Mouse (Mus musculus) kidney, adult 2 months (tissue): ENCODE data around the gene Dab2ip.

Source experiments
- CTCF ChIP-seq: fragments of 200-500 bp; conservative IDR thresholded peaks from 2 replicates; pipeline ENCODE4 v1.5.1; 2011; ENCODE audit warnings: low read depth, mild to moderate bottlenecking, control low read depth, low read length, moderate library complexity, mixed read lengths; ENCODE audit not compliant: insufficient read depth, insufficient read length
- POLR2A ChIP-seq: fragments of 200-500 bp; IDR thresholded peaks from one replicate; pipeline ENCODE4 v1.6.1; 2011; ENCODE audit warnings: low read depth, low read length, control low read depth

- no peak for TF ChIP-seq CTCF
- TF ChIP-seq POLR2A = no peak
Measured at GRCm38 (mm10) chr2:35720104-35720503, 162.0 kb downstream of the Dab2ip start.
